Mouse (Mus musculus): Measurements from ENCODE around the gene Oat. TPM values are rescaled to one million over a fixed set of nuclear protein-coding genes. Genes with fewer than 3 reads are reported as not detected.

The Oat gene
- 214 and 222 TPM in 2 replicates for polyA plus RNA-seq (2015; fragmentation: Nextera tagmentation; extraction: Ambion mirVana)

- Histone ChIP-seq H3K9me3 (replicated peaks; ENCODE audit: control insufficient read depth, low read length) (no peaks in the 10 kb centered on the region), H3K4me2 (ENCODE audit: low read depth, low read length) (peak within 1 kb of the TSS; percentile 73), H3K4me3 (ENCODE audit: low read length) (peak within 1 kb of the TSS; percentile 64), H3K9ac (ENCODE audit: low read length) (peak within 1 kb of the TSS; percentile 78), H3K27ac (ENCODE audit: low read length) (peak within 1 kb of the TSS; percentile 93), H3K36me3 (ENCODE audit: control insufficient read depth, insufficient read depth) (no peaks in the 10 kb centered on the region), H3K27me3 (ENCODE audit: control insufficient read depth, insufficient read depth, low read length) (no peaks in the 10 kb centered on the region), H3K4me1 (ENCODE audit: control insufficient read depth, insufficient read depth, low read length) (peaks cover 35% of the 10 kb centered on the region)
- WGBS = under 1% methylated on average over 49 of the region's 49 CpGs
- peak; percentile 97 for ATAC-seq (replicated peaks; ENCODE audit: extremely low read depth, insufficient read depth, low FRiP score)
These were observed at the start of gene Oat for GRCm38 (mm10) chr7:132576116-132576650. TSS of gene Oat (minus strand) at chr7:132576398.

GRCm38 (mm10) chr7:132624161-132624560 is 48.0 kb upstream of the Oat start:
- Histone ChIP-seq H3K4me3 (ENCODE audit: low read length) (no peak overlapping the region), H3K27ac (ENCODE audit: low read length) (no peak overlapping the region), H3K9me3 (replicated peaks; ENCODE audit: control insufficient read depth, low read length) (no peaks in the 10 kb centered on the region), H3K4me2 (ENCODE audit: low read depth, low read length) (no peak overlapping the region), H3K9ac (ENCODE audit: low read length) (no peak overlapping the region), H3K36me3 (ENCODE audit: control insufficient read depth, insufficient read depth) (no peaks in the 10 kb centered on the region), H3K4me1 (ENCODE audit: control insufficient read depth, insufficient read depth, low read length) (peaks cover 19% of the 10 kb centered on the region), H3K27me3 (ENCODE audit: control insufficient read depth, insufficient read depth, low read length) (no peaks in the 10 kb centered on the region)
- 76% methylated on average over 10 of the region's 10 CpGs for WGBS
- no peak for ATAC-seq (replicated peaks; ENCODE audit: extremely low read depth, insufficient read depth, low FRiP score)

- Histone ChIP-seq H3K9me3 (replicated peaks; ENCODE audit: control insufficient read depth, low read length) (no peaks in the 10 kb centered on the region), H3K4me3 (ENCODE audit: low read length) (no peak overlapping the region), H3K9ac (ENCODE audit: low read length) (no peak overlapping the region), H3K27me3 (ENCODE audit: control insufficient read depth, insufficient read depth, low read length) (no peaks in the 10 kb centered on the region), H3K27ac (ENCODE audit: low read length) (no peak overlapping the region), H3K36me3 (ENCODE audit: control insufficient read depth, insufficient read depth) (no peaks in the 10 kb centered on the region), H3K4me1 (ENCODE audit: control insufficient read depth, insufficient read depth, low read length) (peaks cover 6% of the 10 kb centered on the region), H3K4me2 (ENCODE audit: low read depth, low read length) (no peak overlapping the region)
- no peak for ATAC-seq (replicated peaks; ENCODE audit: extremely low read depth, insufficient read depth, low FRiP score)
- 86% methylated on average over 15 of the region's 15 CpGs for WGBS
These were observed 44.0 kb upstream of the Oat start for GRCm38 (mm10) chr7:132619975-132620918.

GRCm38 (mm10) chr7:132619549-132619948 is 43.4 kb upstream of the Oat start:
- Histone ChIP-seq H3K4me1 (ENCODE audit: control insufficient read depth, insufficient read depth, low read length) (peaks cover 6% of the 10 kb centered on the region), H3K9ac (ENCODE audit: low read length) (no peak overlapping the region), H3K27me3 (ENCODE audit: control insufficient read depth, insufficient read depth, low read length) (no peaks in the 10 kb centered on the region), H3K4me2 (ENCODE audit: low read depth, low read length) (no peak overlapping the region), H3K27ac (ENCODE audit: low read length) (no peak overlapping the region), H3K4me3 (ENCODE audit: low read length) (no peak overlapping the region), H3K9me3 (replicated peaks; ENCODE audit: control insufficient read depth, low read length) (no peaks in the 10 kb centered on the region), H3K36me3 (ENCODE audit: control insufficient read depth, insufficient read depth) (no peaks in the 10 kb centered on the region)
- 89% methylated on average over 8 of the region's 8 CpGs for whole genome bisulfite sequencing
- ATAC-seq (replicated peaks; ENCODE audit: extremely low read depth, insufficient read depth, low FRiP score) = no peak

- peaks cover 3% of the 10 kb centered on the region; the same call in 1 of the 2 replicates for H3K4me1 ChIP-seq (ENCODE audit: control insufficient read depth, insufficient read depth, low read length)
- no peaks in the 10 kb centered on the region for H3K9me3 ChIP-seq (replicated peaks; ENCODE audit: control insufficient read depth, low read length)
- 85% methylated on average over 5 of the region's 5 CpGs for WGBS
- no peak overlapping the region for H3K4me2 ChIP-seq (ENCODE audit: low read depth, low read length)
- no peaks in the 10 kb centered on the region for H3K27me3 ChIP-seq (ENCODE audit: control insufficient read depth, insufficient read depth, low read length)
- no peaks in the 10 kb centered on the region for H3K36me3 ChIP-seq (ENCODE audit: control insufficient read depth, insufficient read depth)
- H3K4me3 ChIP-seq (ENCODE audit: low read length) = no peak overlapping the region
- H3K27ac ChIP-seq (ENCODE audit: low read length) = no peak overlapping the region
- no peak overlapping the region for H3K9ac ChIP-seq (ENCODE audit: low read length)
- ATAC-seq (replicated peaks; ENCODE audit: extremely low read depth, insufficient read depth, low FRiP score) = no peak
These were observed 40.9 kb upstream of the Oat start for GRCm38 (mm10) chr7:132617021-132617564.

- ATAC-seq (replicated peaks; ENCODE audit: extremely low read depth, insufficient read depth, low FRiP score) = no peak
- WGBS = 66% methylated on average over 6 of the region's 6 CpGs
- no peak overlapping the region for H3K27ac ChIP-seq (ENCODE audit: low read length)
These were observed 40.2 kb upstream of the Oat start for GRCm38 (mm10) chr7:132616391-132616790.

GRCm38 (mm10) chr7:132615346-132615745 is 39.1 kb upstream of the Oat start:
- ATAC-seq (replicated peaks; ENCODE audit: extremely low read depth, insufficient read depth, low FRiP score) = no peak
- WGBS = 34% methylated on average over 3 of the region's 3 CpGs
- no peak overlapping the region for H3K9ac ChIP-seq (ENCODE audit: low read length)

More at GRCm38 (mm10) chr7:132616391-132616790, 40.2 kb upstream of the Oat start:
- no peak overlapping the region for H3K4me3 ChIP-seq (ENCODE audit: low read length)
- H3K9ac ChIP-seq (ENCODE audit: low read length) = no peak overlapping the region
- no peaks in the 10 kb centered on the region for H3K36me3 ChIP-seq (ENCODE audit: control insufficient read depth, insufficient read depth)
- peaks cover 3% of the 10 kb centered on the region; the same call in 1 of the 2 replicates for H3K4me1 ChIP-seq (ENCODE audit: control insufficient read depth, insufficient read depth, low read length)
- H3K4me2 ChIP-seq (ENCODE audit: low read depth, low read length) = no peak overlapping the region
- no peaks in the 10 kb centered on the region for H3K27me3 ChIP-seq (ENCODE audit: control insufficient read depth, insufficient read depth, low read length)
- H3K9me3 ChIP-seq (replicated peaks; ENCODE audit: control insufficient read depth, low read length) = no peaks in the 10 kb centered on the region

GRCm38 (mm10) chr7:132611530-132611929 is 35.3 kb upstream of the Oat start:
- no peak for ATAC-seq (replicated peaks; ENCODE audit: extremely low read depth, insufficient read depth, low FRiP score)
- Histone ChIP-seq H3K9me3 (replicated peaks; ENCODE audit: control insufficient read depth, low read length) (no peaks in the 10 kb centered on the region), H3K27ac (ENCODE audit: low read length) (no peak overlapping the region), H3K36me3 (ENCODE audit: control insufficient read depth, insufficient read depth) (no peaks in the 10 kb centered on the region), H3K9ac (ENCODE audit: low read length) (no peak overlapping the region), H3K4me1 (ENCODE audit: control insufficient read depth, insufficient read depth, low read length) (peaks cover 7% of the 10 kb centered on the region; the same call in 1 of the 2 replicates), H3K4me3 (ENCODE audit: low read length) (no peak overlapping the region), H3K27me3 (ENCODE audit: control insufficient read depth, insufficient read depth, low read length) (no peaks in the 10 kb centered on the region), H3K4me2 (ENCODE audit: low read depth, low read length) (no peak overlapping the region)
- 90% methylated on average over 8 of the region's 8 CpGs for WGBS

More at GRCm38 (mm10) chr7:132615346-132615745, 39.1 kb upstream of the Oat start:
- no peaks in the 10 kb centered on the region for H3K36me3 ChIP-seq (ENCODE audit: control insufficient read depth, insufficient read depth)
- H3K27ac ChIP-seq (ENCODE audit: low read length) = no peak overlapping the region
- no peak overlapping the region for H3K4me2 ChIP-seq (ENCODE audit: low read depth, low read length)
- H3K9me3 ChIP-seq (replicated peaks; ENCODE audit: control insufficient read depth, low read length) = no peaks in the 10 kb centered on the region
- H3K4me1 ChIP-seq (ENCODE audit: control insufficient read depth, insufficient read depth, low read length) = peaks cover 5% of the 10 kb centered on the region; the same call in 1 of the 2 replicates
- no peak overlapping the region for H3K4me3 ChIP-seq (ENCODE audit: low read length)
- no peaks in the 10 kb centered on the region for H3K27me3 ChIP-seq (ENCODE audit: control insufficient read depth, insufficient read depth, low read length)

All from heart, embryonic 16.5 days (tissue).